Comparison of ENCODE assay signal across 24 mouse cellular contexts in the genomic region with DNA sequence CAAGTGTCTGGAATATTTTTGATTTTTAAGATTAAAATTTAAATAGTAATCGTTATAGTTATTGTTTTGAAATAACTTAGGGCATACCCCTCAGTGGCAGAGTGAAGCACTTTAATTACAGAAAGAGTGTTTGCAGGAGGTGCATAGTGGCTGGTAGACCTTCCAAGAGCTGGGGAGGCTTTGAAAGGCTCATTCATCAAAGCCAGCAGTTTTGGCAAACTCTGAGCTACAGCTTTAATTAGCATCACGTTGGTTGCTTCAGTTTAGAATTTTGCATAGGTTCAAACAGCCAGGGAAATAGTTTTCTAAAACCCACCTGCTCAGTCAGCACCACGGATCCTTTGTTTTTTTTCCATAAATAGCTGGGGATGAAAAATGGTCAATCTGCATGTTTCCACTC.
"Had no signal": no experiment of that assay in that cellular context is flagged by ENCODE, and none has a peak within 500 bp of the region (broad histone marks: within the 10 kb centered on the region; RNA-seq: fewer than 3 reads in every experiment).

No protein-coding gene starts in this region.

- H3K27ac ChIP-seq: heart, adult 2 months; heart, embryonic 13.5 days; heart, embryonic 15.5 days; kidney, embryonic 15.5 days; kidney, postnatal 0 days; limb, embryonic 13.5 days; limb, embryonic 15.5 days; liver, embryonic 12.5 days; liver, embryonic 14.5 days had no signal

- H3K4me2 ChIP-seq: heart, embryonic 11.5 days; heart, embryonic 13.5 days; heart, embryonic 15.5 days; kidney, embryonic 15.5 days; limb, embryonic 13.5 days; limb, embryonic 15.5 days; liver, embryonic 12.5 days had no signal

- H3K4me1 ChIP-seq: heart, embryonic 15.5 days; kidney, embryonic 15.5 days; limb, embryonic 13.5 days; limb, embryonic 15.5 days; liver, embryonic 12.5 days had no signal

- H3K9me3 ChIP-seq: heart, embryonic 13.5 days; heart, embryonic 15.5 days; kidney, embryonic 15.5 days; limb, embryonic 13.5 days; limb, embryonic 15.5 days; liver, embryonic 12.5 days had no signal

- H3K27me3 ChIP-seq: heart, embryonic 13.5 days; heart, embryonic 15.5 days; kidney, embryonic 15.5 days; limb, embryonic 13.5 days; limb, embryonic 15.5 days; liver, embryonic 12.5 days had no signal

- H3K36me3 ChIP-seq: heart, embryonic 13.5 days; heart, embryonic 15.5 days; kidney, embryonic 15.5 days; limb, embryonic 13.5 days; limb, embryonic 15.5 days; liver, embryonic 12.5 days had no signal

- DNase-seq: gastrocnemius, postnatal 14 days; gastrocnemius, postnatal 36 days; heart, adult 11 months; heart, adult 2 months; heart, postnatal 14 days; heart, postnatal 36 days; kidney, adult 11 months; kidney, adult 2 months; kidney, adult 9 months; kidney, postnatal 14 days; kidney, postnatal 36 days; layer of hippocampus, adult 9-11 months; layer of hippocampus, postnatal 36 days; left cerebral cortex, postnatal 4 days had no signal

- ATAC-seq: intestine, embryonic 16.5 days; liver, embryonic 12.5 days had no signal

- H3K9ac ChIP-seq: heart, embryonic 13.5 days; heart, embryonic 15.5 days; kidney, embryonic 15.5 days; limb, embryonic 13.5 days; limb, embryonic 15.5 days; liver, embryonic 12.5 days; liver, embryonic 14.5 days had no signal

- H3K4me3 ChIP-seq: heart, adult 2 months; heart, embryonic 13.5 days; heart, embryonic 15.5 days; kidney, embryonic 15.5 days; limb, embryonic 13.5 days; limb, embryonic 15.5 days; liver, embryonic 12.5 days had no signal
